Mouse (Mus musculus): ENCODE results near the gene Ntsr1.
A peak's percentile ranks its signal among the peaks of the same experiment; 100 is the strongest.

DNA sequence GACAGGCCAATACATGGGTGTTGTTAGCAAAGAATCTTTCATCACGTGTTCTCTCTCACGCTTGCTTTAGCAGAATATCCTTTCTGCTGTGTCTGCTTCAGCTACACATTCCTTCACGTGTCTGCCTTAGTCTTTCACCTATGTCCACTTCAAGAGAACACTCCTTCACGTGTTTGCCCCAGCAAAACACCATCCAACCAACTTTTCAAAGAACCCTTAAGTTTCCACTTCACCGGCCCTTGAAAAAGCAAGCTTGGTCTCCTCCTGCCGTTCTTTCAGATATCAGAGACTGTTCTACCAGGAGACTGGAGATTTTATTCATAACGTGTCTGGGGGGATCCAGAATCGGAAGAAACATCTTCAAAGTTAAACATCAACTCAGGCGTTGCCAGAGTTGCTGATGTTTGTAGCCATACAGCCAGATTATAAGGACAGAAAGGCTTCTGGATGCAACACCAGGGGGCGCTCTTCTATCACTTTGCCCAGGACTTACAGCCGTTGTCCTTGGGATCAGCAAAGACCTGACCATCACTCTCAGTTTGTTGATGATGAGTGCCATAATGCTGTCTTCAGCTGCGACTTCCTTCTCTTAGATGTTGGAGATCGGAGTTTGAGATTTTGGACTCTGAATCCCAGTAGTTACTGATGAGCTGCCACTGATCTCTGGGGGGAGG, 66.6 kb downstream of the Ntsr1 start:
- TF ChIP-seq CTCF (IDR thresholded peaks at IDR 0.05; ENCODE audit: insufficient read depth, low read depth, low read length) (peak; percentile 35; the same call in 1 of the 2 replicates), POLR2A (IDR thresholded peaks at IDR 0.05; ENCODE audit: insufficient read depth, low read depth, low read length) (no peak)
